14 mouse cellular contexts compared by ENCODE assay signal in genomic region chr10:71181931-71182330, GRCm38 (mm10).
"Had no signal": no experiment of that assay in that cellular context is flagged by ENCODE, and none has a peak within 500 bp of the region (broad histone marks: within the 10 kb centered on the region; RNA-seq: fewer than 3 reads in every experiment).

No protein-coding gene starts in this region.

- H3K27ac ChIP-seq: hindbrain, embryonic 13.5 days; hindbrain, postnatal 0 days; limb, embryonic 13.5 days; liver, embryonic 12.5 days; neural tube, embryonic 15.5 days had no signal

- H3K4me2 ChIP-seq: hindbrain, embryonic 13.5 days; limb, embryonic 13.5 days; liver, embryonic 12.5 days; lung, embryonic 14.5 days; neural tube, embryonic 15.5 days had no signal

- H3K9me3 ChIP-seq: hindbrain, embryonic 13.5 days; neural tube, embryonic 15.5 days had no signal

- ATAC-seq: hindbrain, postnatal 0 days; liver, embryonic 12.5 days had no signal

- DNase-seq: left cerebral cortex, postnatal 4 days; lung, embryonic 14.5 days; lung, postnatal 10 days; lung, postnatal 4 days; right cerebral cortex, postnatal 4 days; spleen, adult 18-20 months; thymus, adult 18-20 months; thymus, postnatal 14 days had no signal

- H3K27me3 ChIP-seq: hindbrain, embryonic 13.5 days; limb, embryonic 13.5 days; liver, embryonic 12.5 days; neural tube, embryonic 15.5 days had no signal

- H3K4me3 ChIP-seq: hindbrain, embryonic 13.5 days; limb, embryonic 13.5 days; liver, embryonic 12.5 days; myocyte; neural tube, embryonic 15.5 days had no signal

- H3K9ac ChIP-seq: hindbrain, embryonic 13.5 days; limb, embryonic 13.5 days; liver, embryonic 12.5 days; lung, embryonic 14.5 days; neural tube, embryonic 15.5 days had no signal

- H3K4me1 ChIP-seq: hindbrain, embryonic 13.5 days; neural tube, embryonic 15.5 days had no signal

- H3K36me3 ChIP-seq: hindbrain, embryonic 13.5 days; limb, embryonic 13.5 days; liver, embryonic 12.5 days; neural tube, embryonic 15.5 days had no signal
